In genomic region chr3:83583071-83583672, GRCm38 (mm10) we compare ENCODE assay signal across 15 mouse cellular contexts.
DNase-seq lines count a peak whose midpoint lies in the region; ATAC-seq and TF ChIP-seq lines count a peak whose summit lies in the region.
"Had no signal": no experiment of that assay in that cellular context is flagged by ENCODE, and none has a peak within 500 bp of the region (broad histone marks: within the 10 kb centered on the region; RNA-seq: fewer than 3 reads in every experiment).

No protein-coding gene starts in this region.

- no peak for TF ChIP-seq CTCF in forebrain, postnatal 0 days (IDR thresholded peaks at IDR 0.05; ENCODE audit: low read depth)
- no peak for TF ChIP-seq CTCF in kidney, adult 2 months (conservative IDR thresholded peaks at IDR 0.05; ENCODE audit: insufficient read depth, insufficient read length, low read depth, low read length)
- no peak for TF ChIP-seq CTCF in liver, postnatal 0 days (IDR thresholded peaks at IDR 0.05; ENCODE audit: low read depth)

- ATAC-seq in forebrain, postnatal 0 days: no peak
- ATAC-seq in kidney, embryonic 15.5 days (replicated peaks; ENCODE audit: low FRiP score): peak; percentile 88
- peak; percentile 82 for ATAC-seq in neural tube, embryonic 11.5 days (ENCODE audit: insufficient read depth, low FRiP score, low TSS enrichment)
- ATAC-seq in liver, postnatal 0 days: no peak

- H3K27me3 ChIP-seq in forebrain, embryonic 10.5 days (ENCODE audit: poor library complexity, severe bottlenecking): peaks cover 49% of the 10 kb centered on the region
- no peaks in the 10 kb centered on the region for H3K27me3 ChIP-seq in forebrain, postnatal 0 days (ENCODE audit: insufficient read depth, low read length)
- no peaks in the 10 kb centered on the region for H3K27me3 ChIP-seq in kidney, embryonic 15.5 days
- H3K27me3 ChIP-seq in kidney, adult 2 months (replicated peaks; ENCODE audit: control insufficient read depth, insufficient read depth, low read length): no peaks in the 10 kb centered on the region; the same call in 1 of the 2 replicates
- 0 out of 2 replicates have a peak, but pooled peaks cover 5% of the 10 kb centered on the region for H3K27me3 ChIP-seq in neural tube, embryonic 11.5 days (ENCODE audit: control insufficient read depth, insufficient read depth, low read length)
- H3K27me3 ChIP-seq in liver, postnatal 0 days (ENCODE audit: insufficient read depth, low read length): no peaks in the 10 kb centered on the region
- H3K27me3 ChIP-seq: stomach, embryonic 15.5 days had no signal

- TF ChIP-seq EP300 in liver, postnatal 0 days (IDR thresholded peaks at IDR 0.05; ENCODE audit: low read depth): no peak

- no peak overlapping the region for H3K27ac ChIP-seq in forebrain, embryonic 10.5 days
- no peak overlapping the region for H3K27ac ChIP-seq in forebrain, postnatal 0 days (ENCODE audit: low read depth, low read length)
- H3K27ac ChIP-seq in kidney, embryonic 15.5 days: 0 out of 2 replicates have a peak overlapping the region, but pooled peaks have one; percentile 13
- no peak overlapping the region for H3K27ac ChIP-seq in kidney, adult 2 months (ENCODE audit: insufficient read depth, low read depth, low read length)
- H3K27ac ChIP-seq in neural tube, embryonic 11.5 days (ENCODE audit: low read depth, low read length): no peak overlapping the region
- no peak overlapping the region for H3K27ac ChIP-seq in liver, postnatal 0 days (ENCODE audit: low read depth)
- H3K27ac ChIP-seq: liver, embryonic 14.5 days; stomach, embryonic 15.5 days had no signal

- TF ChIP-seq POLR2A in kidney, adult 2 months (IDR thresholded peaks at IDR 0.05; ENCODE audit: low read depth, low read length): no peak

- no peak overlapping the region for H3K9ac ChIP-seq in forebrain, postnatal 0 days
- no peak overlapping the region for H3K9ac ChIP-seq in kidney, embryonic 15.5 days
- no peak overlapping the region for H3K9ac ChIP-seq in neural tube, embryonic 11.5 days (ENCODE audit: low read length)
- no peak overlapping the region for H3K9ac ChIP-seq in liver, postnatal 0 days (replicated peaks)
- H3K9ac ChIP-seq: liver, embryonic 14.5 days; stomach, embryonic 15.5 days had no signal

- H3K4me2 ChIP-seq in forebrain, postnatal 0 days (ENCODE audit: low read depth): no peak overlapping the region
- no peak overlapping the region for H3K4me2 ChIP-seq in kidney, embryonic 15.5 days
- H3K4me2 ChIP-seq in neural tube, embryonic 11.5 days (ENCODE audit: low read depth): no peak overlapping the region
- H3K4me2 ChIP-seq in liver, postnatal 0 days (ENCODE audit: low read depth, low read length): no peak overlapping the region
- H3K4me2 ChIP-seq: stomach, embryonic 15.5 days had no signal

- H3K36me3 ChIP-seq in forebrain, embryonic 10.5 days (replicated peaks): no peaks in the 10 kb centered on the region
- no peaks in the 10 kb centered on the region for H3K36me3 ChIP-seq in forebrain, postnatal 0 days (ENCODE audit: insufficient read depth)
- H3K36me3 ChIP-seq in kidney, embryonic 15.5 days: no peaks in the 10 kb centered on the region
- H3K36me3 ChIP-seq in kidney, adult 2 months (ENCODE audit: control insufficient read depth, insufficient read depth, low read length): no peaks in the 10 kb centered on the region
- H3K36me3 ChIP-seq in neural tube, embryonic 11.5 days (ENCODE audit: control insufficient read depth, insufficient read depth, low read length): no peaks in the 10 kb centered on the region
- H3K36me3 ChIP-seq in liver, postnatal 0 days (replicated peaks; ENCODE audit: insufficient read depth, low read length): no peaks in the 10 kb centered on the region
- H3K36me3 ChIP-seq: stomach, embryonic 15.5 days had no signal

- peak; percentile 36 for DNase-seq in forebrain, embryonic 10.5 days (ENCODE audit: extremely low spot score, low spot score)
- DNase-seq in forebrain, postnatal 0 days: no peak
- no peak for DNase-seq in kidney, adult 2 months
- DNase-seq in embryo, embryonic 10 days (ENCODE audit: low spot score): peak; percentile 85
- peak; percentile 61 for DNase-seq in neural tube, embryonic 11.5 days (ENCODE audit: low spot score)
- DNase-seq in left cerebral cortex, postnatal 10 days (ENCODE audit: extremely low spot score in 1 of 2, low spot score in 2 of 2): no peak
- no peak for DNase-seq in liver, postnatal 0 days
- DNase-seq: adrenal gland, adult 8-10 months; cerebellum, postnatal 14 days; kidney, postnatal 4 days; lung, postnatal 4 days; right cerebral cortex, postnatal 4 days had no signal

- WGBS in forebrain, embryonic 10.5 days: 28% methylated on average over 8 of the region's 8 CpGs
- WGBS in forebrain, postnatal 0 days: 33% methylated on average over 8 of the region's 8 CpGs
- WGBS in kidney, embryonic 15.5 days: 38% methylated on average over 8 of the region's 8 CpGs
- 39% methylated on average over 8 of the region's 8 CpGs for WGBS in kidney, adult 2 months
- 37% methylated on average over 8 of the region's 8 CpGs for WGBS in neural tube, embryonic 11.5 days
- 79% methylated on average over 8 of the region's 8 CpGs for WGBS in liver, postnatal 0 days (ENCODE audit: insufficient replicate concordance)

- intact Hi-C loops in left cerebral cortex, postnatal 10 days (cut with DNase I): no loop called here

- H3K4me1 ChIP-seq in forebrain, embryonic 10.5 days: peaks cover 26% of the 10 kb centered on the region
- H3K4me1 ChIP-seq in forebrain, postnatal 0 days (ENCODE audit: insufficient read depth): no peaks in the 10 kb centered on the region
- H3K4me1 ChIP-seq in kidney, embryonic 15.5 days: no peaks in the 10 kb centered on the region
- no peaks in the 10 kb centered on the region for H3K4me1 ChIP-seq in kidney, adult 2 months (ENCODE audit: control insufficient read depth, insufficient read depth, low read length)
- peaks cover 3% of the 10 kb centered on the region; the same call in 1 of the 2 replicates for H3K4me1 ChIP-seq in neural tube, embryonic 11.5 days (ENCODE audit: control insufficient read depth, insufficient read depth, low read length)
- no peaks in the 10 kb centered on the region for H3K4me1 ChIP-seq in liver, postnatal 0 days (ENCODE audit: insufficient read depth)
- H3K4me1 ChIP-seq: stomach, embryonic 15.5 days had no signal

- no peaks in the 10 kb centered on the region for H3K9me3 ChIP-seq in forebrain, embryonic 10.5 days
- no peaks in the 10 kb centered on the region for H3K9me3 ChIP-seq in forebrain, postnatal 0 days (ENCODE audit: low read length)
- no peaks in the 10 kb centered on the region; the same call in 1 of the 2 replicates for H3K9me3 ChIP-seq in kidney, embryonic 15.5 days (replicated peaks)
- H3K9me3 ChIP-seq in neural tube, embryonic 11.5 days (ENCODE audit: control insufficient read depth, low read length): no peaks in the 10 kb centered on the region
- no peaks in the 10 kb centered on the region for H3K9me3 ChIP-seq in liver, postnatal 0 days (ENCODE audit: low read length)
- H3K9me3 ChIP-seq: stomach, embryonic 15.5 days had no signal

- no peak overlapping the region for H3K4me3 ChIP-seq in forebrain, embryonic 10.5 days
- H3K4me3 ChIP-seq in forebrain, postnatal 0 days (ENCODE audit: low read depth, low read length): no peak overlapping the region
- no peak overlapping the region for H3K4me3 ChIP-seq in kidney, embryonic 15.5 days (replicated peaks)
- no peak overlapping the region for H3K4me3 ChIP-seq in kidney, adult 2 months (ENCODE audit: insufficient read depth, low read depth, low read length)
- H3K4me3 ChIP-seq in neural tube, embryonic 11.5 days (ENCODE audit: low read depth, low read length): no peak overlapping the region
- H3K4me3 ChIP-seq in liver, postnatal 0 days (ENCODE audit: low read depth, low read length): no peak overlapping the region
- H3K4me3 ChIP-seq: stomach, embryonic 15.5 days had no signal

Comparison
In these comparisons a context has a peak if more than half of its experiments do, and no peak if none do; other contexts are left out.
1. DNase-seq: peak in forebrain, embryonic 10.5 days (single experiment), embryo, embryonic 10 days (single experiment) and neural tube, embryonic 11.5 days (single experiment); none in forebrain, postnatal 0 days (single experiment), kidney, adult 2 months (single experiment), left cerebral cortex, postnatal 10 days (0 of 2) and liver, postnatal 0 days (single experiment).
2. ATAC-seq: peak in kidney, embryonic 15.5 days (single experiment) and neural tube, embryonic 11.5 days (single experiment); none in forebrain, postnatal 0 days (single experiment) and liver, postnatal 0 days (single experiment).